Mouse (Mus musculus) heart, postnatal 0 days (tissue): ENCODE results near the gene Epb41l4b. TPM values are rescaled to one million over a fixed set of nuclear protein-coding genes. Genes with fewer than 3 reads are reported as not detected.

Experiments used
- ATAC-seq: fragments of 200-750 bp; cut with Nextera tagmentation; 2 replicates; pipeline ENCODE4 v1.8.0; 2017; ENCODE audit warnings: low read depth, moderate number of reproducible peaks, moderate library complexity; ENCODE audit not compliant: insufficient read depth
- DNase-seq: peaks from one replicate; pipeline ENCODE4 v3.0.0-alpha.2; 2016; ENCODE audit warnings: low spot score
- H3K27ac ChIP-seq: fragments of 300-500 bp; sonication (generic); 2 replicates; pipeline ENCODE4 v1.5.1; 2014; ENCODE audit warnings: low read depth, mild to moderate bottlenecking
- H3K27me3 ChIP-seq: fragments of 300-500 bp; sonication (generic); 2 replicates; pipeline ENCODE4 v1.6.1; 2014; ENCODE audit warnings: low read length, mixed read lengths; ENCODE audit not compliant: control insufficient read depth, insufficient read depth
- H3K36me3 ChIP-seq: fragments of 300-500 bp; sonication (generic); replicated peaks from 2 replicates; pipeline ENCODE4 v1.6.1; 2014; ENCODE audit warnings: low read length, mixed read lengths; ENCODE audit not compliant: control insufficient read depth, insufficient read depth
- H3K4me1 ChIP-seq: fragments of 300-500 bp; sonication (generic); 2 replicates; pipeline ENCODE4 v1.6.1; 2014; ENCODE audit warnings: antibody characterized with exemption; ENCODE audit not compliant: control insufficient read depth, insufficient read depth
- H3K4me2 ChIP-seq: fragments of 300-500 bp; sonication (generic); 2 replicates; pipeline ENCODE4 v1.6.1; 2014; ENCODE audit warnings: low read depth, mild to moderate bottlenecking, low read length, moderate library complexity
- H3K4me3 ChIP-seq: fragments of 300-500 bp; sonication (generic); 2 replicates; pipeline ENCODE4 v1.5.1; 2014; ENCODE audit warnings: low read depth, low read length
- H3K9ac ChIP-seq: fragments of 300-500 bp; sonication (generic); replicated peaks from 2 replicates; pipeline ENCODE4 v1.6.1; 2014; ENCODE audit warnings: low read depth, low read length, mixed read lengths
- H3K9me3 ChIP-seq: fragments of 300-500 bp; sonication (generic); replicated peaks from 2 replicates; pipeline ENCODE4 v1.6.1; 2016; ENCODE audit warnings: low read length; ENCODE audit not compliant: control insufficient read depth
- CTCF ChIP-seq: IDR thresholded peaks from 2 replicates; pipeline ENCODE4 v1.5.1; 2016; ENCODE audit warnings: antibody characterized with exemption, control low read depth, low read depth
- EP300 ChIP-seq: IDR thresholded peaks from 2 replicates; pipeline ENCODE4 v1.6.1; 2016; ENCODE audit warnings: antibody characterized with exemption, low read depth
- WGBS: fragments of 180-500 bp; shearing (Covaris S2); extraction: QIAGEN DNeasy Blood & Tissue Kit; methylation state at CpG from one replicate; pipeline ENCODE4 v1.1.7; 2014; 5-methylcytosine and 5-hydroxymethylcytosine counted together
- polyA plus RNA-seq: library from polyadenylated mRNA; unstranded; fragments of >200 nt; fragmentation: Nextera tagmentation; extraction: Ambion mirVana; gene quantifications from 2 replicates; pipeline ENCODE4 v1.2.1, GENCODE M21; 2015
- total RNA-seq: library from RNA; depleted of rRNA; stranded (reverse); fragments of >200 nt; gene quantifications from 2 replicates; pipeline ENCODE4 v1.2.3, GENCODE M21; 2014; ENCODE audit warnings: low replicate concordance

Gene Epb41l4b
- total and polyA plus RNA-seq, 2 experiments from 2014 or later, result 0.19 to 0.37 TPM

DNA sequence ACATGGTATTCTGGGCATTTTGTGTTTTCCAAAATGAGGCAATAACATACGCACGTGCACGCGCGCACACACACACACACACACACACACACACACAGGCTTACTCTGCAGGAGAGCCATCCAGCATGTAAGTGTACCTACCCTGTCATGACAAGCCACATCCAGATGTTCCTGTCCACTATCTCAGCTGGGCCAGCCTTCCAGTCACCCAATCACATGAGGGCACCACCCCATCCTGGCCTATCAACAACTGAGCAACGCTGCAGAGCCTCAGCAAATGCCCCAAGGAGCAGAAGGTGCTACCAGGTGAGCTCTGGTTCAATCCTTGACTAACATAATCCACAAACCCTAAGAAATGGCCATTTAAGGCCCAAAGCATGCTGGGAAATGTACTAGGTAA is 27.0 kb downstream of the Epb41l4b start:
- no peak for DNase-seq
- no peak for ATAC-seq
- WGBS, result 87% methylated on average over 6 of the region's 6 CpGs
- Histone ChIP-seq H3K4me2 (no peak overlapping the region), H3K4me1 (no peaks in the 10 kb centered on the region), H3K36me3 (no peaks in the 10 kb centered on the region), H3K27me3 (no peaks in the 10 kb centered on the region), H3K9me3 (no peaks in the 10 kb centered on the region), H3K9ac (no peak overlapping the region), H3K4me3 (no peak overlapping the region), H3K27ac (no peak overlapping the region)
- no peak for TF ChIP-seq CTCF
- no peak for TF ChIP-seq EP300

- Histone ChIP-seq H3K4me3 (no peak overlapping the region), H3K4me2 (no peak overlapping the region), H3K9ac (no peak overlapping the region), H3K27me3 (no peaks in the 10 kb centered on the region), H3K4me1 (no peaks in the 10 kb centered on the region), H3K9me3 (no peaks in the 10 kb centered on the region), H3K27ac (no peak overlapping the region), H3K36me3 (no peaks in the 10 kb centered on the region)
- DNase-seq, result no peak
- 78% methylated on average over 19 of the region's 19 CpGs for WGBS
- TF ChIP-seq EP300, result no peak
- TF ChIP-seq CTCF, result no peak
- no peak for ATAC-seq
These were observed 28.3 kb downstream of the Epb41l4b start for GRCm38 (mm10) chr4:57114617-57115592.

GRCm38 (mm10) chr4:57113472-57114216 is 29.6 kb downstream of the Epb41l4b start:
- TF ChIP-seq EP300 (no peak), CTCF (no peak)
- DNase-seq (no peak), ATAC-seq (no peak)
- Histone ChIP-seq H3K36me3 (no peaks in the 10 kb centered on the region), H3K9me3 (no peaks in the 10 kb centered on the region), H3K4me2 (no peak overlapping the region), H3K27ac (no peak overlapping the region), H3K9ac (no peak overlapping the region), H3K4me1 (no peaks in the 10 kb centered on the region), H3K27me3 (no peaks in the 10 kb centered on the region), H3K4me3 (no peak overlapping the region)
- WGBS, result 73% methylated on average over 7 of the region's 7 CpGs

- Histone ChIP-seq H3K4me2 (no peak overlapping the region), H3K27me3 (no peaks in the 10 kb centered on the region), H3K9me3 (no peaks in the 10 kb centered on the region), H3K36me3 (no peaks in the 10 kb centered on the region), H3K27ac (no peak overlapping the region), H3K9ac (no peak overlapping the region), H3K4me1 (no peaks in the 10 kb centered on the region), H3K4me3 (no peak overlapping the region)
- no peak for DNase-seq
- 82% methylated on average over 11 of the region's 11 CpGs for WGBS
- ATAC-seq, result no peak
- TF ChIP-seq EP300 (no peak), CTCF (no peak)
These were observed 31.2 kb downstream of the Epb41l4b start for GRCm38 (mm10) chr4:57111992-57112540.

GRCm38 (mm10) chr4:57111411-57111810 is 31.8 kb downstream of the Epb41l4b start:
- H3K4me1 ChIP-seq, result no peaks in the 10 kb centered on the region
- H3K4me3 ChIP-seq, result no peak overlapping the region
- no peaks in the 10 kb centered on the region for H3K27me3 ChIP-seq
- DNase-seq (no peak), ATAC-seq (no peak)
- H3K4me2 ChIP-seq, result no peak overlapping the region
- H3K36me3 ChIP-seq, result no peaks in the 10 kb centered on the region
- 62% methylated on average over 4 of the region's 4 CpGs for WGBS
- no peaks in the 10 kb centered on the region for H3K9me3 ChIP-seq
- H3K9ac ChIP-seq, result no peak overlapping the region
- TF ChIP-seq CTCF, result no peak
- TF ChIP-seq EP300, result no peak
- no peak overlapping the region for H3K27ac ChIP-seq
